Mouse (Mus musculus) heart, adult 18-20 months (tissue): ENCODE measurements around the gene B230307C23Rik. TPM values are rescaled to one million over a fixed set of nuclear protein-coding genes. Genes with fewer than 3 reads are reported as not detected.
A peak's percentile ranks its signal among the peaks of the same experiment; 100 is the strongest.
"Not testable (repeated sequence)": the region's sequence is repeated elsewhere in the genome, so short reads cannot be mapped to it uniquely, and the experiment has no call there.

Experiments used
- DNase-seq, 2 experiments: peaks; one replicate each; pipeline ENCODE4 v3.0.0; 2021 to 2022; ENCODE audit warnings: mixed read lengths in 1 of 2
- total RNA-seq, 2 experiments: library from RNA; stranded (reverse); gene quantifications; 2 replicates each; pipeline ENCODE4 v1.2.3; 2021

B230307C23Rik gene
- total RNA-seq, 2 experiments from 2014 or later: 3.4 to 6.6 TPM

DNA sequence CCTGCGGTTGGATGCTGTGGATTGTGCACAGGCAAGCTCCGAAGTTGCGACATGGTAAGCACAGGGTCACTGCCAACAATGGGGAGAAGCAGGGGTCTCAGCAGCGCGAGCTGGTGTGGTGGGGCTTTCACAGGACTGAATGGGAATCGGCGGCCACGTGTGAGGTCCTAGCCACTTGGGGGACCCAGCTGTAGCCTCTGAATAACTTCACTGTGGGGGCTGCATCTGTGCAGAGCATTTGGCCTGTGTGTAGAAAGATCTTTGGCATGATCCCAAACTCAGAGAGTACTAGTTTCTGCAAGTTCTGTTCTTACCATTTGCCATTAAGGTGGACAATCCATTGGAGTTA lies 242 bp downstream of the B230307C23Rik start:
- not testable (repeated sequence) for DNase-seq

GRCm38 (mm10) chr16:98022081-98022480 lies 25.0 kb downstream of the B230307C23Rik start:
- no peak for DNase-seq

- DNase-seq: no peak
Measured at GRCm38 (mm10) chr16:98022657-98023345, 25.7 kb downstream of the B230307C23Rik start.

DNA sequence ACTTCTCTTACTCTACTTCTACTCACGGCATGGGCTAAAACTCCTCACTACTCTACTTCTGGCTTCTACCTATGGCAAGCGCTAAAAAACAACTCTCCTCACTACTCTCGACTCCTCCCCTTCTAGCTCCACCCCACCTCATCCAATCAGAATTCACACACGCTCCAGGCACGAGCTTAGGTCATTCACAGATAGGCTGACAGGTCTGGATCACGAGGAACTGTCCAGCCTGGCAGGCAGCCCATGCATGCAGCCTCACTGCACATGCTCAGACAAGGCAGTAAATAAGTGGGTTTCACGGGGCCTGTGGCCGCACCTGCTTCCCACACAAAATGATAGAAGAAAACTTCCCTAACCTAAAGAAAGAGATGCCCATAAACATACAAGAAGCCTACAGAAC lies 29.1 kb downstream of the B230307C23Rik start:
- DNase-seq: not testable (repeated sequence)

- DNase-seq: not testable (repeated sequence)
Measured at GRCm38 (mm10) chr16:98034971-98035370, 37.9 kb downstream of the B230307C23Rik start.

DNA sequence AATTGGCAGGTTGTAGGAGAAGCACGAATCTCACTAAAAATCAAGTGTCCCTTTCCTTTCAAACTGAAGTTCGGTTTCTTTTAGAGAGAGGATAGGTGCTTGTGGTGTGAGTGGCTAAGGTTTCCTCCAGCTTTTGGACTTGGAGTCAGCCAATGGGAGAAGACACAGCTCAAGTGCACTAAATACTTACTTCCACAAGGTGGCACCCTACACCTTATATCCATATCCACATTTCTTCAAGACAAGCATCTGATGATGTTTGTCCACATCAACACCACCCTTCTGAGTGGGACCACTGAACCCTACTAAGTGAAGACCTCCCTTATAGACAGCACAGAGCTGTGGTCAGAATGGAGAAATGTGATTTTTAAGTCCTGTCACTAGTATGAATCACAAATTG lies 44.6 kb downstream of the B230307C23Rik start:
- peak; percentile 24 to 25 for DNase-seq

DNA sequence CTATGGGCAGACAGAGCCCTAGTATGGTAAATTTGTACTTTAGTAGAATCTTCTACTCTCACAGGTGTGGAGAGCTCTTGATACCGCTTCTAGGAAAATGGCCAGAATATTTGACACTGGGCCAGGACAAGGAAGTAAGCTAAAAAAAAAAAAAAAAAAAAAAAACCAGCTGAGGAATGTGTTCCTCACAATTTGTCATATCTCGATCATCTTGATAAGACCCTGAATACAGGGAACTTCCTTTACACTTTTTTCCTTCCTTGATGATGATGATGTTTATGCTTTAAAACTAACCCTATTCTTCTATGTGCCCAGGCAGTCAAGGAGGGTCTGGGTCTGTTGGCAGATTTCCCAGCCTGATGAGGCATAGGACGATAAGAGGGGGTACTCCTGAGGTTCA lies 82.3 kb downstream of the B230307C23Rik start:
- not testable (repeated sequence) for DNase-seq

GRCm38 (mm10) chr16:98081140-98081539 lies 84.0 kb downstream of the B230307C23Rik start:
- peak in 1 of 2 experiments; percentile 7 for DNase-seq

Other genes with a start within 250 kb of the B230307C23Rik start
- under 1 TPM; 0.10 to 0.44 TPM for gene Ripk4, start 233.5 kb upstream of the B230307C23Rik start, total RNA-seq
- gene Prdm15, start 145.5 kb upstream of the B230307C23Rik start, total RNA-seq: 1 to 10 TPM; 5.4 to 6.0 TPM
- gene C2cd2, start 34.7 kb upstream of the B230307C23Rik start, total RNA-seq: 10 to 100 TPM; 27.0 to 29.6 TPM
- gene Zbtb21, start 34.7 kb upstream of the B230307C23Rik start, total RNA-seq: 10 to 100 TPM; 10.9 to 11.4 TPM
- gene A630089N07Rik, start 85.1 kb downstream of the B230307C23Rik start, total RNA-seq: 1 to 10 TPM; 2.2 to 2.8 TPM